Mouse (Mus musculus): ENCODE results near the gene Tead2. TPM values are rescaled to one million over a fixed set of nuclear protein-coding genes. Genes with fewer than 3 reads are reported as not detected.

Tead2 gene
- polyA plus RNA-seq, 1 experiment = 0.06 TPM

DNA sequence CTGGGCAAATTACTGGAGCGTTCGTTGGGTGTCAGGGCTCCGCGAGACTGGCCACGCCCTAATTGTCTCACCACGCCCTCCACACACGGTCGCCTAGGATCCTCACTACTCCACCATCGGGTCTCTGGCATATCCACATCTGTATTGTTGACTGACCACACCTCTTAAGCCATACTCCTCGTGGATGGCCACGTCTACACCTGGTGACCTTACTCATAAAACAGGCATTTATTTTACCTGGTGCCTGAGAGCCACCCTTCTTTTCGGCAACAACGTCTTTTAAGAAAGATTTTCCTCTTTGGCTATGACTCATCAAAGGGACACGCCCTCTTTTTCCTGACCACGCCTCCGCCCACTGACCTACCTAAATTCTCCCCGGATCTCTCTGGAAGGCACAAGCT, 3.7 kb upstream of the Tead2 start, which contains the start of gene Dkkl1:
TSS of gene Dkkl1 (minus strand) at position 297 of the 401 bp plus-strand sequence.
- H3K4me3 ChIP-seq (replicated peaks) = peak within 1 kb of the TSS; percentile 51
- TF ChIP-seq TAL1 (IDR thresholded peaks at IDR 0.05; ENCODE audit: low read length) = no peak
- 0 out of 2 replicates have a peak, but pooled peaks cover 2% of the 10 kb centered on the region for H3K9me3 ChIP-seq (ENCODE audit: control insufficient read depth, low read length)
- H3K36me3 ChIP-seq (ENCODE audit: control insufficient read depth) = no peaks in the 10 kb centered on the region
- H3K4me1 ChIP-seq (ENCODE audit: control insufficient read depth) = peaks cover 27% of the 10 kb centered on the region
- H3K27me3 ChIP-seq (ENCODE audit: control insufficient read depth) = peaks cover 52% of the 10 kb centered on the region

DNA sequence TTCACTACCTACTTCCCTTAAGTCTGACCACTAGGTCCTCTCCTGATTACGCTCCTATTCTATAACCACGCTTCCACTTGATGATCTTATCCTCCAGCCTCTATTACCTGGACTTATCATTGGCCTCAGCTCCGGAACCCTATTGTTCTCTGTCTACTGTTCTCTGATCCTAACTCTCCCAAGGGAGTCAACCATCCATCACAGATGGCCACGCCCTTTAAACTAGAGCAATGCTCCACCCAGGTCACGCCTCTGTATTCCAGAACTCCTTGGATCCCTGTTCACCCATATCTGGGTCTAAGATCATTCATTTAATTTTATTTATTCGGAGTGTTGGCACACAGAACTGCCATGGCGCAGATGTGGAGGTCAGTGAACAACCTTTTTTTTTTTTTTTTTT, 3.2 kb upstream of the Tead2 start:
- Histone ChIP-seq H3K36me3 (ENCODE audit: control insufficient read depth) (no peaks in the 10 kb centered on the region), H3K27me3 (ENCODE audit: control insufficient read depth) (peaks cover 57% of the 10 kb centered on the region), H3K9me3 (ENCODE audit: control insufficient read depth, low read length) (0 out of 2 replicates have a peak, but pooled peaks cover 2% of the 10 kb centered on the region), H3K4me1 (ENCODE audit: control insufficient read depth) (peaks cover 27% of the 10 kb centered on the region), H3K4me3 (replicated peaks) (no peak overlapping the region)
- no peak for TF ChIP-seq TAL1 (IDR thresholded peaks at IDR 0.05; ENCODE audit: low read length)
- TF ChIP-seq GATA1 (IDR thresholded peaks at IDR 0.05; ENCODE audit: low read length) = no peak

DNA sequence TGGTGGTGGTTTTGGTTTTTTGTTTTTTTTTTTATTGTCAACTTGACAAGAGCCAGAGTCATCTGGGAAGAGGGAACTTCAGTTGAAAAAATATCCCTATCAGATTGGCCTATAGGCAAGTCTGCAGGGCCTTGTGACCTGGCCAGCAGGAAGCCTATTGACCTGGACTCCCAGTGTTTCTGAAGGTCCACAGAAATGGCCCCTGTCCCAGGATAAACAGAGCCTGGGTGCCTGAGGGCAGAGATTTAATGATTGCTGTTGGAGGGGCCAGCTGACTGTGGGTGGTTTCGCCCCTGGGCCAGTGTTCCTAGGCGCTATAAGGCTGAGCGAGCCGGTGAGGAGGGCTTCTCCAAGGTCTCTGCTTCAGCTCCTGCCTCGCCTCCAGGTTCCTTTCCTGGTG, 1.8 kb upstream of the Tead2 start:
- no peaks in the 10 kb centered on the region for H3K36me3 ChIP-seq (ENCODE audit: control insufficient read depth)
- peaks cover 27% of the 10 kb centered on the region for H3K4me1 ChIP-seq (ENCODE audit: control insufficient read depth)
- H3K27me3 ChIP-seq (ENCODE audit: control insufficient read depth) = peaks cover 59% of the 10 kb centered on the region
- no peaks in the 10 kb centered on the region for H3K9me3 ChIP-seq (ENCODE audit: control insufficient read depth, low read length)
- no peak overlapping the region for H3K4me3 ChIP-seq (replicated peaks)
- TF ChIP-seq TAL1 (IDR thresholded peaks at IDR 0.05; ENCODE audit: low read length) = no peak
- TF ChIP-seq GATA1 (IDR thresholded peaks at IDR 0.05; ENCODE audit: low read length) = no peak

DNA sequence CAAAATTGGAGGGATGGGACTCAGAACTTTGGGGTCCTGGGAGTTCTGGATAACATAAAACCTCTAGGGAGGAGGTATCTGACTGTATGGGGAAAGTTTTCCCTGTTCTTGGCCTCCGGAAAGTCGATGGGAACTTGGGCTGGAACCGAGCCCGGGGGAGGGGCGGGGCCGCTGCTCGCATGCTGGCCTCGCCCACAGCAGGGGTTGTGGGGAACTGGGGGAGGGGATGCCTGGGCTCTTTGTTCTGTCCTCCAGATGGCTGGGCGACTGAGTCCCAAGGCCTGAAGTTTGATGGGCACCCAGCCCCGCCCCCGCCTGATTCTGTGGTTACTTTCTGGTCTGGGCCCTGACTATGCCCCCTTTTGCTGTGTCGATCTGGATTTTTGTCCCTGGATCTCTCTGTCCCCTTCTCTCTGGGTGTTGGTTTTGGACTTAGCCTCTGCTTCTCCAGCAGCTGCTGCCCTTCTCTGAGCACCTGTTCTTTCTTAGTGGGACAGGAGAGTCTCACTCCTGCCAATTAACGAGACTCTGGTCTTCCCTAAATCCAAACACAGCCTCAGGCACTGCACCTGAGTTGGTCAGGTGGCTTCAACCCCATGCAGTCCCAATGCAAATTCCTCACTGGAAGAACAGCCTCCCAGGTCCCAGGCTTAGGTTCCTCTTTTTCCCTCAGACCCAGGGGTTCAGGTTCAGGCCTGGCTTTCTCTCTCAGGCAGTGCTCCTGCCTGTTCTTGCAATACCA, 1.1 kb downstream of the Tead2 start:
- Histone ChIP-seq H3K4me3 (replicated peaks) (peak overlapping the region; percentile 37), H3K4me1 (ENCODE audit: control insufficient read depth) (peaks cover 13% of the 10 kb centered on the region), H3K27me3 (ENCODE audit: control insufficient read depth) (peaks cover 45% of the 10 kb centered on the region), H3K36me3 (ENCODE audit: control insufficient read depth) (no peaks in the 10 kb centered on the region), H3K9me3 (ENCODE audit: control insufficient read depth, low read length) (no peaks in the 10 kb centered on the region)
- TF ChIP-seq GATA1 (IDR thresholded peaks at IDR 0.05; ENCODE audit: low read length) = no peak
- no peak for TF ChIP-seq TAL1 (IDR thresholded peaks at IDR 0.05; ENCODE audit: low read length)

DNA sequence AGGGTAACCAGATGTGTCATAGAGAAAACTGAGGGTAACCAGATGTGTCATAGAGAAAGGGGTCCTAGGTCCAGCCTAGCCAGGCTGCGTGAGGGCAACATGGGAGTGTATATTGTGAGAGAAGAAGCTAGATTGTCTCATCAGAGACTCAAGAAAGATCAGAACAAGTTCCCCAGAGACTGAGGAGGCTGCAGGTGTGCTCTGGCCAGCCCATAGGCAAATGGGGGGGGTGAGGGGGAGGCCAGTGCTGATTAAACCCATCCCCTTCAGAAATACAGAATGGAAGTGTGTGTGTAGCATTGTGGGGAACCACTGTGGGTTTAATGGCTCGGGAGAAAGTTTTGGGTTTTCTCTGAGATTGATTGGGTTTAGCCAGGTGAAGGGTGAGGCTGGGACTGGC, 6.1 kb downstream of the Tead2 start:
- H3K4me1 ChIP-seq (ENCODE audit: control insufficient read depth) = no peaks in the 10 kb centered on the region
- H3K4me3 ChIP-seq (replicated peaks) = no peak overlapping the region
- H3K9me3 ChIP-seq (ENCODE audit: control insufficient read depth, low read length) = no peaks in the 10 kb centered on the region
- no peak for TF ChIP-seq GATA1 (IDR thresholded peaks at IDR 0.05; ENCODE audit: low read length)
- no peak for TF ChIP-seq TAL1 (IDR thresholded peaks at IDR 0.05; ENCODE audit: low read length)
- H3K27me3 ChIP-seq (ENCODE audit: control insufficient read depth) = peaks cover 10% of the 10 kb centered on the region
- H3K36me3 ChIP-seq (ENCODE audit: control insufficient read depth) = no peaks in the 10 kb centered on the region

DNA sequence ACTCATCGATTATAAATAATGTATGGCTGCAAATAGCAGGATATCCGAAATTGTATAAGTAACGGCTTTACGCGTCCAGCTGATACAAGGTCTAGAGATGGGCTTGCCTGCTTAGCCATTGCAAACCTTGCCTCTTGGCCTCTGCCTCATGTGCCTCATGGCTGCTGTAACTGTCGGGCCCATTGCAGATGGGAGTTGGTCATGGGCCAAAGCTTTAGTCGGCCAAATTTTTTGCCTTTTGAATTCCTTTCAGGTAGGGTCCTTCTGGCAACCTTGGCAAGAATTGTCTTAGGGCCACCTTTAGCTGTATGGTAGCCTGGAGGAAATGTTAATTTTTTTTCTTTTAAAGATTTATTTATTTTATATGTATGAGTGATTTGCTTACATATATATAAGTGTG, 9.3 kb downstream of the Tead2 start:
- no peaks in the 10 kb centered on the region for H3K9me3 ChIP-seq (ENCODE audit: control insufficient read depth, low read length)
- H3K36me3 ChIP-seq (ENCODE audit: control insufficient read depth) = no peaks in the 10 kb centered on the region; the same call in 1 of the 2 replicates
- no peak overlapping the region for H3K4me3 ChIP-seq (replicated peaks)
- TF ChIP-seq TAL1 (IDR thresholded peaks at IDR 0.05; ENCODE audit: low read length) (no peak), GATA1 (IDR thresholded peaks at IDR 0.05; ENCODE audit: low read length) (no peak)
- H3K4me1 ChIP-seq (ENCODE audit: control insufficient read depth) = no peaks in the 10 kb centered on the region
- H3K27me3 ChIP-seq (ENCODE audit: control insufficient read depth) = no peaks in the 10 kb centered on the region

DNA sequence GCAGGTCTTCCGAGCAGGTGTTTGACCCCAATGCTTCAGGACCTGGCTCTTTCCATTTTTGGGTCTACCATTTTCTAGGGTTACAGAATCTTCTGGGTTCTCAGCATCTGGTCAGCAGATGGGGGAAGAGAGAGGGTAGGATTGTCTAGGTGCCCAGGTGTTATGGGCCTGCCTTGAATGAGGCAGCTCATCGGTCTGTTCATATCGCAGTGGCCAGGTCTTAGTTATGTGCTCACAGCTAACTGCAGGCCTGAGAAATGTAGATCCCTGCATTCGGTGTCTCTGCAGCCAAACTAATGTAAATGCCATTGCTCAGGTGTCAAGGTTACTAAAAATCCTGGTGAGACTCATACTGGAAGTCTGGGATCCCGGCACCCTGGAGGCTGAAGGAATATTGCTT, 10.9 kb downstream of the Tead2 start:
- H3K4me1 ChIP-seq (ENCODE audit: control insufficient read depth) = no peaks in the 10 kb centered on the region
- H3K27me3 ChIP-seq (ENCODE audit: control insufficient read depth) = no peaks in the 10 kb centered on the region
- TF ChIP-seq GATA1 (IDR thresholded peaks at IDR 0.05; ENCODE audit: low read length) (no peak), TAL1 (IDR thresholded peaks at IDR 0.05; ENCODE audit: low read length) (no peak)
- no peaks in the 10 kb centered on the region for H3K9me3 ChIP-seq (ENCODE audit: control insufficient read depth, low read length)
- H3K4me3 ChIP-seq (replicated peaks) = no peak overlapping the region
- no peaks in the 10 kb centered on the region; the same call in 1 of the 2 replicates for H3K36me3 ChIP-seq (ENCODE audit: control insufficient read depth)

DNA sequence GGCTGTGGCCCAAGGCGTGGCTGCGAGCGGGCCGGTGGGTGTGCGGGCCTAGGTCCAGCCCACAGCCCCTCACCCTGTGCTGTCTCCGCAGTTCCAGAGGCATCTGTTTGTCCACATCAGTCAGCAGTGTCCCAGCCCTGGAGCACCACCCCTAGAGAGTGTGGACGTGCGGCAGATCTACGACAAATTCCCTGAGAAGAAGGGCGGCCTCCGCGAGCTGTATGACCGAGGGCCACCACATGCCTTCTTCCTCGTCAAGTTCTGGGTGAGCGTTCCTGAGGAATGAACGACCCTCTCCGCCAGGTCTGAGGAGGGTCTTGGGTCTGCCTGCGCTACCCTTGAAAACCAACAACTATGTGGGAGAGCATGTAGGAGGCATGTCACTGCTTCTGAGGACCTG, 13.0 kb downstream of the Tead2 start:
- no peaks in the 10 kb centered on the region; the same call in 1 of the 2 replicates for H3K36me3 ChIP-seq (ENCODE audit: control insufficient read depth)
- H3K4me1 ChIP-seq (ENCODE audit: control insufficient read depth) = peaks cover 9% of the 10 kb centered on the region
- no peak overlapping the region for H3K4me3 ChIP-seq (replicated peaks)
- no peaks in the 10 kb centered on the region for H3K9me3 ChIP-seq (ENCODE audit: control insufficient read depth, low read length)
- no peaks in the 10 kb centered on the region for H3K27me3 ChIP-seq (ENCODE audit: control insufficient read depth)
- no peak for TF ChIP-seq GATA1 (IDR thresholded peaks at IDR 0.05; ENCODE audit: low read length)
- TF ChIP-seq TAL1 (IDR thresholded peaks at IDR 0.05; ENCODE audit: low read length) = no peak

DNA sequence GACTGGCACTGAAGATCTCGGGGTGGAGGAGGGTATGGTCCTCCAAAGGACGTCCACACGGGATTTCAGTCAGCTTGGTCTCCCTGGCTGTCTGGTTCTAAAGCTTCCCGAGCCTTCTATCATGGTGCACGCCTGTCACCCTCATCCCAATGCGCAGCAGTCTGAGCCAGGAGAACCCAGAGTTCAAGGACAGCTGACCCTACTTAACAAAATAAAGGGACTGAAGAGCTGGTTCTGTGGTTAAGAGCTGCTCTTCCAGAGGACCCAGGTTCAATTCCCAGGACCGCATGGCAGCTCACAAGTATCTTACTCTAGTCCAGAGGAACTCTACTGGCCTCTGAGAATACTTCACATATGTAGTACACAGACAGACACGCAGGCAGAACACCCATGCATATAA, 13.5 kb downstream of the Tead2 start:
- Histone ChIP-seq H3K27me3 (ENCODE audit: control insufficient read depth) (peaks cover under 1% of the 10 kb centered on the region; the same call in 1 of the 2 replicates), H3K4me1 (ENCODE audit: control insufficient read depth) (peaks cover 14% of the 10 kb centered on the region), H3K36me3 (ENCODE audit: control insufficient read depth) (no peaks in the 10 kb centered on the region; the same call in 1 of the 2 replicates), H3K4me3 (replicated peaks) (no peak overlapping the region), H3K9me3 (ENCODE audit: control insufficient read depth, low read length) (no peaks in the 10 kb centered on the region)
- TF ChIP-seq GATA1 (IDR thresholded peaks at IDR 0.05; ENCODE audit: low read length) (no peak), TAL1 (IDR thresholded peaks at IDR 0.05; ENCODE audit: low read length) (no peak)
